Mouse (Mus musculus): ENCODE results near the gene Nucks1.
A peak's percentile ranks its signal among the peaks of the same experiment; 100 is the strongest.

The Nucks1 gene

GRCm38 (mm10) chr1:131919052-131919451, 8.7 kb downstream of the Nucks1 start:
- no peak for DNase-seq (ENCODE audit: low read depth, low spot score)

- no peak for DNase-seq (ENCODE audit: low read depth, low spot score)
Observed at GRCm38 (mm10) chr1:131922100-131922499, 11.8 kb downstream of the Nucks1 start.

DNA sequence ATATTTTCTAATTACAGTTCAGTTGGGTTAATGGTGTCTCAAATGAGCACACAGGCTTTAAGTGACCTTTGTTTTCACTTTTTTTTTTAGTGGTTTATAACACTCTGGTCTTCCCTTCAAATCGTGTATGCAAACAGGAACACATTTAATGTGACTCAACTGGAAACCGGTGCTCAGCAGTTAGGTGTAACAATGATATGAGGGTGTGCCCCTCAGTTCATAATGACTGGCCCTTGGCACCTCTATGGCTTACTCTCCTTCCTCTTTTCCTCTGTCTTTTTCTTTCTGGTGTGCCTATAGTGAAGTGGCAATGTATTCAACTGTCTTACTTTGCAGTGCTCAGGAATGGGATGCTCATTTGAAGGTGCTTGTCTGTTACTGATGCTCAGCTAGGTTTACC, 23.1 kb downstream of the Nucks1 start:
- DNase-seq (ENCODE audit: low read depth, low spot score), result no peak

- DNase-seq (ENCODE audit: low read depth, low spot score), result peak; percentile 91
Observed at GRCm38 (mm10) chr1:131937659-131938305, 27.4 kb downstream of the Nucks1 start.

- peak; percentile 10 for DNase-seq (ENCODE audit: low read depth, low spot score)
Observed at GRCm38 (mm10) chr1:131938811-131939210, 28.5 kb downstream of the Nucks1 start.

GRCm38 (mm10) chr1:131940711-131941244, 30.4 kb downstream of the Nucks1 start:
- peak; percentile 39 for DNase-seq (ENCODE audit: low read depth, low spot score)

DNA sequence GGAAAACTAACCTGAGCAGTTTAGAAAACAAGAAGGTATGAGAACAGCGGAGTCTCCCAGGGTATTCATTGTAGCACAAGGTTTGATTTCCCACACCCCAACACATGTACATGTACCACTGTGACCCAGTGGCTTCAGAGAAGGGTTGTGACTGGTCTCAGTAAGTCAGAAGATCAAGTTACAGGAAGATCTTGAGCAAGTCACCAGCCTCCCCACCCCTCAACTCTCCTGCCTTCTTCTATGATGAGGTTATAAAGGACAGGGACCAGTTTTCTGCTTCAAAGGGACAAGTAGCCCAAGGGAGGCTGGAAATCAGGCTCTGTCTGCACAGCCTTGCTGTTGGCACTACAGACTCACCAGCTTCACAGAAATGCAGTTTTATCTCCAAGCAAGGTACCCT, 31.2 kb downstream of the Nucks1 start:
- no peak for DNase-seq (ENCODE audit: low read depth, low spot score)

DNA sequence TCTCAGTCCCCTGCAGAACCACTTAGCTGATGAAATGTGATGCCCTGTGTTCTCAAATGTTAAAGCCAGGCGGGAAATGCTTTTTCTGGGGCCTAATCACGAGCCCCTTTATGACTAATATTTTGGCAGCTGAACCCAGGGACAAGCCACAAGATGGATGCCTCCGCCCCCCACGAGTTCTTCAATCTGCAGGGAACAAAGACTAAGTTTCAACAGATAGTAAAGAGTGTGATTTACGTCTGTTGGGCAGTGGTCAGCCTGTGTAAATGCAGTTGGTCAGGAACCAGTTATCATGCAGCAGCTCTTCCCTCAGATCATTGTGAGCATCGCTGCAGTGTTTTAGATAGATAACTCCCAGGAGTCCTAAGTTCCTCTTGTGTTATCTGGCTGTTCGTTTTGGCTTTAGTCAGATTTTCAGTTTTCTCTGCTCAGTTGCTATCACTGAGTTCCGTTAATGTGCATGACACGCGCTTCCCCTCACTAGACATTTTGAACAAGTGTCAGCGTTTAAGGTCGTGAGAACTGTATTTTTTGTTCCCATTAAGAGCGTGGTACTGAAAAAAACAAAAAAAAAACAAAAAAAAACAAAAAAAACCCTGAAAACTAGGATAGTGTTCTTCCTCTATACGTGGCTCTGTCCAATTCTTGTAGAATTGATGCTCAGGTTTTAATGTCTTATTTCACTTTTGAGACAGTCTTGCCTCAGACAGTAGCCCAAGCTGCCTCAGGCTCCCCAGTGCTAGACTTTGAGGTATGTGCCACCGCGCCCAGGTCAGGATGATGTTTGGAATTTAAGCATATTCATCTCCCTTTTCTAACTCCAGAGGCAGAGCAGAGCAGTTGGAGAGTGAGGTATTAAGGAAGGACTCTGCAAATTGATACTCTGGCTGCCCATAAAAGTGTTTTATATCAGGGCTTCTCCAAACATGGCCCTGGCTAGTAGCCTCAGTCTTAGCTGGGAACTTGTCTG, 32.6 kb downstream of the Nucks1 start:
- DNase-seq (ENCODE audit: low read depth, low spot score), result no peak

- no peak for DNase-seq (ENCODE audit: low read depth, low spot score)
Observed at GRCm38 (mm10) chr1:131945674-131946440, 35.5 kb downstream of the Nucks1 start.

- no peak for DNase-seq (ENCODE audit: low read depth, low spot score)
Observed at GRCm38 (mm10) chr1:131946462-131947215, 36.3 kb downstream of the Nucks1 start.

GRCm38 (mm10) chr1:131947997-131948525, 37.7 kb downstream of the Nucks1 start:
- DNase-seq (ENCODE audit: low read depth, low spot score), result no peak

DNA sequence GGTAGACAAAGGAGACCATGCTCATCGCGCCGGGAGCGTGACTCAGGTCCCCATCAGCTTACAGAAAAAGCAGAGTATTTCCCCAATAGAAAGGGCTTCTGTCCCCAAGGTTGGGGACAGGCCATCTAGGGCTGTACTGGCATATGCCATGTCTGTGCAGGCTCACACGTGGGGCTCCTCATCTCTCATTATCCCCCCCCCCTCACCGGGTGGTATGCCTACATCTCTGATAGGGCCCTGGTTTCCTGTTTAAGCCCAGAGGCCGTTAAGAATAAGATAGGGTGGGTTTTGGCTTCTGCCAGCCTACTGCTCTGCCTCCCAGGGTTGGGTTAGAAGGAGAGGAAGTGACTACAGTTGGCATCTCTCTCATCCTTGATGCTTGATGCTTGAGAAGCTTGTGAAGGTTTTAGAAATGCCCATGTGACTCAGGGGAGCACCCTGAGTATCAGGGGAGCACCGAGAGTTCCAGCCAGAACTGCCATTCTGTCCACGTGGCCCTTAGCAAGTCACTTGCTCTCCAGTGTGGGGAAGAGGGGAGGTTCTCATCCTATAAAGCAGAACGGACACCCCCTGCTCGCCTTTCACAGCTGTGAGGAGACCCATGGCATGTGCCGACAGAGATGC, 44.0 kb downstream of the Nucks1 start:
- DNase-seq (ENCODE audit: low read depth, low spot score), result no peak

GRCm38 (mm10) chr1:131955131-131955757, 44.9 kb downstream of the Nucks1 start:
- no peak for DNase-seq (ENCODE audit: low read depth, low spot score)

- no peak for DNase-seq (ENCODE audit: low read depth, low spot score)
Observed at GRCm38 (mm10) chr1:131957416-131957815, 47.1 kb downstream of the Nucks1 start.

DNA sequence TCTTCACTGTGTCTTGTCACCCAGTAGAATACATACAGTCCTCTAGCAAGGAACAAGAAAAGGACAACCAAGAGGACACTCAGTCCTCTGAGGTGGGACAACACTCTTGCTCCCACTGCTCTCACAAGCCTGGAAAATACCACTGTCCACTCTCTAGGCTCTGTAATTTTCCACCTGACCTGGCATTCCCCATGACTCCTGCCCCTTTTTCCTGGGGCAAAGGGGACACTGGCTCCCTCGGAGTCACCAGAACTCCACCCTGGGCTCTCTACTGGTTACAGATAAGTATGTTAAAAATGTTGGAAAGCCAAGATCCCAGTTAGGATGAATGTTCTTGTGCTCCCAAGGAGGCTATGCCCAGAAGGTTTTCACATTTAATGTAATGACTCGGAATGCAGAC, 50.7 kb downstream of the Nucks1 start:
- DNase-seq (ENCODE audit: low read depth, low spot score), result no peak

GRCm38 (mm10) chr1:131962606-131963084, 52.3 kb downstream of the Nucks1 start, which contains the start of gene Slc45a3:
TSS of gene Slc45a3 (plus strand) at chr1:131962967.
- no peak for DNase-seq (ENCODE audit: low read depth, low spot score)

DNA sequence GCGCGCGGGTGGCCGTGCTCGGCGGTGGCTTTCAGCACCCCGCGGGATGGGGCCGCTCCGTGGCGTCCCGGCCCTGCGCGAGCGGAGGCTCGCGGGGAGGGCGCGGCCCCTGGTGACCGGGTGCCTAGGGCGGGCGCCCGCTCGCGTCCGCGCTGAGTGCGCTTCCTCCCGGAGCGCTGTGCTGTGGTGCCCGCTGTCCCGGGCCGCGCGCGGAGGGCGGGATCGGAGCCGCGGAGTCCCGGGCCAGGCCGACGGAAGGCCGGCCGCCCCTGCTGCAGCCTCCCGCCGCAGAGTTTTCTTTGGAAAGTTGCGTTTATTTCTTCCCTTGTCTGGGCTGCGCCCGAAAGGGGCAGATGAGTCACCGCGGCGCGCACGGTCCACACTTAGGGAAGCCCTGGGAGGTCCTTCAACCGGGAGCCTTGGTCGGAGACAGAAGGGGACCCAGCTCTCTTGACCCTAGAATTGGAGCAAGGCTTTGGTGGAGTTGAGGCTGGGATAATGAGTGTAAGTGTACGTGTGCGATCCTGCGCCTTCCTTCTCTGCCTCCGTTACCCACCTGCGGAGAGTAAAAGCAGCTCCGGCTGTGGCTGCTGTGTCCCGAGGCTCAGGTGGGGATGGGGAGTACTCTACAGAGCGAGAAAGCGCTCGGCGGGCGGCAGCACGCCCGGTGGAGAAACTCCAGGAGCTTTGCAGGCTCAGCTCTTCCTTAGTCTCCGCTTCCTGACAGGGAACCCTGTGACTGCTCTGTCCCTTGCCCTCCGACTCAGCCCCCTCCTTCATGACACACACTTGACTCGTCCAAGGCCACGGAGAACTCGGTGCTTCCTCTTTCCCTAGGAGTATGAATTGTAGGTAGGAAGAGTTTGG, 53.0 kb downstream of the Nucks1 start:
- no peak for DNase-seq (ENCODE audit: low read depth, low spot score)

GRCm38 (mm10) chr1:131964100-131964499, 53.8 kb downstream of the Nucks1 start:
- no peak for DNase-seq (ENCODE audit: low read depth, low spot score)

GRCm38 (mm10) chr1:131964580-131964979, 54.2 kb downstream of the Nucks1 start:
- no peak for DNase-seq (ENCODE audit: low read depth, low spot score)

All from brain, adult 2 months (tissue).